Mouse (Mus musculus): ENCODE results near the gene Mtfp1. TPM values are rescaled to one million over a fixed set of nuclear protein-coding genes. Genes with fewer than 3 reads are reported as not detected.
A peak's percentile ranks its signal among the peaks of the same experiment; 100 is the strongest.

The Mtfp1 gene
- total RNA-seq, 2 experiments from 2014 or later = 118 to 123 TPM

DNA sequence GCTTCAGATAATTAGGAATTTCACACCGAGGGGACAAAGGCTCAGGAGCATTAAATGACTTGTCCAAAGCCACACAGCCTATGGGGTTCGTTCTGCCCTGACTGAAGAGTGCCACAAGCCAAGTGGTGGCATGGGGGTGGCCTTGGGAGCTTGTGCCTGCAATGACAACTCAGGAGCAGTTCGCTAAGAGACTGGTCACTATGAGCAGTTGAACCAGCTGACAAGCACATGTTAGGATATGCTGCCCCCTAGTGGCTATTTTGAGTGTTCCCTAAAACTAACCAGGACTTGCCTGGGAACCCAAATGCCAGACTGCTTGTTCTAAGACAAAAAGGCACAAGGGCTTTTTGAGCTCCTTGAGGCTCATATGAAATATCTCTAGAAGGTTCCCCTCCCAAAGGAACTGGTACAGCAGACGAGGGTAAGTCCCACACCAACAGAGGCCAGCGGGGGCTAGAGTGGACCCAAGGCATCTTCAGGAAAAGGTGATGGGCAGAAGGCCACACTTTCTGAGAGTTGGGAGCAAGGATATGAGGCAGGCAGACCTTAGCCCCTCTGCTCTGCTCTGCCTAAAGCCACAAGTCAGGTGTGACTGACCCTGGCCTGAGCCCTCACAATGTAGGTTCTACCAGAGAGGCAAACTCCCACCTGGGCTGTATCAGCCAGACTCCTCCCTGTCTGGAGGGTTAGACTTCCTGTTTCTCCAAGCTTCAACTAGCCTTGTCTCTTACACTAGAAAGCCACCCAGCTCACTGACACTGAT, 11.7 kb downstream of the Mtfp1 start:
- DNase-seq (ENCODE audit: low spot score in 2 of 2) = peak; percentile 72 to 88

DNA sequence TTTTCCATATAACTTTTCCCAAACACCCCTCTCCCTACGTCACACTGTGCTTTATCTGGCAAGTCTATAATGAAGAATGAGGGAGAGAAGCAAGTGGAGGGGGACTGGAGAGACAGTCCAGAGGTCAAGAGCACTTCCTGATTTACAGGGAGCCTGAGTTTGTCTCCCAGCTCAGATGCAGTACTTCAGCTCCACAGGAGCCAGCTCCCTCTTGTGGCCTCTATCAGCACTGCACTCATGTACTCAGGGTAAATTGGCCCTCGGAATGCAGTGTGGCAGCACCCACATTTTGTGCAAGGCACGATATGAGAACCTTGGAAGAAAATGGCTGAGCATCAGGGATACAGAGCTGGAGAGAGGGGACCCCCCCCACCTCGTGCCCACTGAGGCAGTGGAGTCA, 15.0 kb downstream of the Mtfp1 start:
- peak; percentile 48 to 85 for DNase-seq (ENCODE audit: low spot score in 2 of 2)

DNA sequence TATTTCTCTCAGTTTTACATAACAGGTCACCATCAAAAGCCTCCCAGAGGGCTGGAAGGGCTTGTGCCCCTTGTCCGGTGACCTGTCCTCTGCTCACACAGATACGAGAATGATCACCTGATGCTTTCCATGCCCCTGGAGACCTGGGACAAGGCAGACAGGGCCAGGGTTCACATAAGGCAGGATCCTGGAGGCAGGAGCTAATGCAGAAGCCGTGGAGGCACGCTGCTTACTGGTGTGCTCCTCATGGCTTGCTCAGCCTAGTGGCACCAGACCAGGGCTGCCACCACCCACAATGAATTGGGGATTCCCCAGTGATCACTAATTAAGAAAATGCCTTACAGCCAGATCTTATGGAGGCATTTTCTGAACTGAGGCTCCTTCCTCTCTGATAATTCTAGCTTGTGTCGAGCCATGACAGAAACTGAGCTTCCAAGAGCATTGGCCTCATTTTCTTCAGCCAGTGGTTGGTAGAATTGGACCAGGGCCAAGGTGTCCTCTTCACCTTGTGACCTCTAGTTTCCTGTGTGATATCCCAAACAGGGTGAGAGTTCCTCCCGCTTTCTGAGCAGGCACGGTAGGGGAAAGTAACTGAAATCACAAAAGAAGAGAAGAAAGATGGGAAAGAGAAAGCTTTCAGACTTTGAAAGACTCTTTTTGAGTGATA, 16.8 kb downstream of the Mtfp1 start:
- DNase-seq (ENCODE audit: low spot score in 2 of 2) = no peak

DNA sequence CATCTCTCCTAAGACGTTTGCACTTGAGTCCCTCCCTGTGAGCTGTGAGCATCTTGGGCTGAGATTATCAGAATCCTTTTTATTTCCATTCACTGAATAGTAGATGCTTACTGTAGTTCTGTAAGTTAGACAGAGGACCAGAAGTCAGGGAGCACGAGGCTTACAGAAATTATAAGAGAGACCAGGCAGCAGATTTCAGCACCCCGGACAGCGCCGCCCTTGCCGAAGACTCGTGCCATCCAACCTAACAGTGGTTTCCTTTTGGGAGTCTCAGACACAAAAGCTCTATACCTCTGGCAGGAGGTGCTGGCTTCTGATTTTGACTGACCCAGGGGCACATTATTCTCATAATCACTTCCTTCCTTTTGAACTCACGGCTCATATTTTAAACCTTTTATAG, 18.6 kb downstream of the Mtfp1 start:
- no peak for DNase-seq (ENCODE audit: low spot score in 2 of 2)

DNA sequence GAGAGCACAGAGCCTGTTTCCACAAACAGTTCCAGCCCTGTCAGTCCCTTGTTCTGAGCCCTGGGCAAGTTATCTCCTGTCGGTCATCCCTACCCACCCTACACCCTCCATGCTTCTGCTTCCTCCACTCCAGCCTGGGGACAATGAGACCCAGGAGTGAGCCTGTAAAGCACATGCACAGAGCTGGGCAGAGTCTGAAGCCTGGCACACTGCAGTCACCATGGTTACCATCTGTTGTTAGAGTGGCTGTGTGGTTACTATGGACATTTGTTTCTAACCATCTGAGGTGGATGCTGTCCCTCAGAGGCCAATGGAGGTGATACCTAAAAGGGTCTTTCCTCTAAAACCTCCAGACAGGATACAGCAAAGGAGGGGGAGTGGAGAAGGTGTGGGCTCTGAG, 25.6 kb downstream of the Mtfp1 start:
- DNase-seq (ENCODE audit: low spot score in 2 of 2) = peak; percentile 30 to 59

DNA sequence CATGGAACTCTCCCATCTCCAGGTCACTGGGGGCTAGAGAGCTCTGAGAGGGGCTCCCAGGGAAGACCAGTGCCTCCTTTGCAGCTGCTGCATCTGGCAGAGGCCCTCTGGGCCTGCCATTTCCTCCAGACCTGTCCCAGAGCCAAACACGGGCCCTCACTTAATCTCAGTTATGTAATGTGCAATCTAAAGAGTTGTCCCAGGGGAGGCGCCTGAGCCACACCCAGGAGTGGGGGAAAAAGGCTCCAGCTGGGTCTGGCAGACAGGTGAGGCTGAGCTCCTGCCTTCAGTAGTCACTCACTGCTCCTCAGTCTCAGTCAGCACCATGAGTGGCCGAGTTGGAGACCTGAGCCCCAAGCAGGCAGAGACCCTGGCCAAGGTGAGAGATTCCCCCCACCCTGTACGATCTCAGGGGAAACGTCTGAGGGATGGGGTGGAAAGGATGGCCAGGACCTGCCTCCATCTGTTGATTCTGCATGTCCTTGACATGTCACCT, 30.6 kb downstream of the Mtfp1 start, which contains the start of gene Sec14l3:
Gene Sec14l3 (plus strand): TSS at position 215 of the 496 bp plus-strand sequence.
- DNase-seq (ENCODE audit: low spot score in 2 of 2) = no peak

DNA sequence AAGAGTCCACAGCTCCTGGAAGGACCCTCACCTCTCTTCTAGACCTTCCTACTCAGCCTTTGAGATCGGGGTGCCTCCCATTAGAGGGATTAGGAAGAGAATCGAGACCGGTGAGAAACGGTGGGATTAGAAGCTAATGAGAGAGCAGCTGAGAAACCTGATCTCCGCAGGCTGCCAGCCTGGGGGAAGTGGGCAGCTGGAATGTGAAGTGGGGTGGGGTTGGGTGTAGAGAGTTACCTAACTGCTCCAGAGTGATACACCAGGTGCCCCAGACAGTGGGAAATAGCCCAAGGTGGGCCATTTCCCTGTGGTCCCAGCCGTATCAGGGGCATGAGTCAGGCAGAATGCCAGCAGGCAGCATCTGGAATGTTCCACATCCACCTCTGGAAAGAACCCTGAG, 32.3 kb downstream of the Mtfp1 start:
- DNase-seq (ENCODE audit: low spot score in 2 of 2) = no peak

DNA sequence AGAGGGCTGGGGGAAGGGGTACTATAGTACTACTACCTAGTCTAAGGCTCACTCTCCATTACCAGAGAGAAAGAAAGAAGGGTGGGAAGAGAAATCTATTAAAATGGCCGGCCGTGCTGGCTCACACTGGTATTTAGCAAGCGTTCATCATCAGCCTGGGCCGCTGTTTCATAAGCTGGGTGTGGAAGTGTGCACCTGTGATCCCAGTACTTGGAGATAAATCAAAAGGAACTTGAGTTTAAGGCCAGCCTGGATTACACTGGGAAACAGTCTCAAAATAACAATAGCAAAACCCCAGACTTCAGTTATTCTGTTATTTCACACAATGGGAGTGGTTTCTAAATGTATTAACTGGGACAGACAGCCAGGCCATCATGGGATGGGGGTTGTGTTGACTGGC, 32.7 kb downstream of the Mtfp1 start:
- no peak for DNase-seq (ENCODE audit: low spot score in 2 of 2)

DNA sequence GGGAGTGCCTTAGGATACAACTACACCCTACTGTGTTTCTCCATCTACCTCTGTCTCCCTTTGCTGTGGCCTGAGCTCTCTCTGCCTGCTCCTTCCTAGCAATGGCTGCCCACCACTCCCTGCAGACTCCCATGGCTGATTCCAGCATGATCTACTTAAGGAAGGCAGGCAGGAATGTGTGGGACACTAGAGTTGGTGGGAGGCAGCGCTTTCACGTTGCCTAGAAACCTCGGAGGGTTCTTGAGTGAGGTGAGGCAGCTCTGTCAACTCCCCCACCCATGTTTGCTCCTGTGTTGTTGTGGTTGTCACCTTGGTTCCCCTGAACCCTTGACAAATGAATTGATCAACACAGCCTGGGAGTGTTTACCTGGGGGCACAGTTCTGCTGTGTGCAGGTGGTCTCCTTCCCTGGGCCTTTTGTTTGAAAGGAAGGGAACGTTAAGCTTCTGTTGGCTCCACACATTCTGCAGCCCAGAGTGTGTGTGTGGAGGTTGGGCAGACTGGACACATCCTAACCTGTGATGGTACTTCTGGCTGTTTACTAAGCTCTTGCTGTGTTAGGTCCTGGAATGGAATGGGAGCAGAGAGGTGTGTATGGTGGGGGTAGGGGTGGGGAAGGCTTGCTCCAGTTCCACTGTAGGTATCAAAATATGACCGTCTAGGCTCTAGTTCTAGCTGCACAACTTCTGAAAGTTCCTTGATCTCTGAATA, 34.2 kb downstream of the Mtfp1 start:
- no peak for DNase-seq (ENCODE audit: low spot score in 2 of 2)

DNA sequence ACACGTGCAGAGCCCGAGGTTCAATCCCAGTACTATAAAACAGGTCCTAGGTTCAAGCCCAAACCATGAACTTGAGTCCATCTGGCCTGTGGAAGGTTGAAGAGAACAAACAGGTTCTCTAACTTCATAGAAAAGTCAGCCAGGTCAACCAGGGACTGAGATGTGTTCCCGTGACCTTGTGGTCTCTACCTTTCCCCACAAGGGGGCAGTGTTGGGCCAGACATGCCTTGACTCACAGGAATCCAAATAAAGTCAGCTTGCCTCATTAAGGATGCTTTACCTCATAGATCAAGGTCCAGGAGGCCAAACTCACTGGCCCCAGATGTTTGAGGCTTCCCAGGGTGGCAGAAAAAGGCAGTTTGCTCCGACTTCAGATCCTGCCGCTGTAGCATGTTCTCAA, 41.7 kb downstream of the Mtfp1 start:
- peak; percentile 35 to 82 for DNase-seq (ENCODE audit: low spot score in 2 of 2)

DNA sequence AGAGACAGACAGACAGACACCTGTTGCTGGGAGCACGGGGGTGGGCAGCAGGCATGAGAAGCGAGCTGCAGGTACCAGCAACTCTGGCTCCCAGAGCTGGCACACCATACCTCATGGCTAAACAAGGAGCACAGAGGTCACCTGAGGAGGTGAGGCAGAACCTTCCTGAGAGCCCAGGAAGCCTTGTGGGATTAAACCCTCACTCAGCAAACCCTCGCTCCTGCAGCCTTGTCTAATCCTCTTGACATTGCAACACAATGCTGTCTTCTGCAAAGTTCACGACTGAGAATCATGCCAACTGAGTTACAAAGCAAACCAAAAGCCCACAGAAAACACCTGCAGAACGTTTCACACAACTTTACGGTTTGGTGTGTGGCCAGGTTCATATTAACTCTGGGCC, 46.8 kb downstream of the Mtfp1 start:
- no peak for DNase-seq (ENCODE audit: low spot score in 2 of 2)

DNA sequence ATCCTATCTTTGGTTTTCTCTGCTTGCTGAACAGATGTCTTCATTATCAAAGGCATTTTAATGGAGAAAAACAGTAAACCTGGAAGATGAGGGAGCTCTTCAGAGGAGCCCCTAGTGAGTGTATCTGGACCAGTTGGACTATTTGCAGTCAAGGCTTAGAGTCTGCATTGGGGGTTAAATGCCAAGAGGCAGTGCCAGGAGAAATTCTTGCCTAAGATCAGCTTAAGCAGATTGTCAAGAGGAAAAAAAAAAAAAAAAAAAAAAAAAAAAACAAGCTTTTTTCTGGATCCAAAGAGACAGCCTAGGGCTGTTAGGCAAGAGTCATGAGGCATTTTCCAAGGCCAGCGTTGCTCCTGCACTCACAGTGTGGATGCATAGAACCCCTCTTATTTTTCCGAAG, 47.5 kb downstream of the Mtfp1 start:
- DNase-seq (ENCODE audit: low spot score in 2 of 2) = no peak

DNA sequence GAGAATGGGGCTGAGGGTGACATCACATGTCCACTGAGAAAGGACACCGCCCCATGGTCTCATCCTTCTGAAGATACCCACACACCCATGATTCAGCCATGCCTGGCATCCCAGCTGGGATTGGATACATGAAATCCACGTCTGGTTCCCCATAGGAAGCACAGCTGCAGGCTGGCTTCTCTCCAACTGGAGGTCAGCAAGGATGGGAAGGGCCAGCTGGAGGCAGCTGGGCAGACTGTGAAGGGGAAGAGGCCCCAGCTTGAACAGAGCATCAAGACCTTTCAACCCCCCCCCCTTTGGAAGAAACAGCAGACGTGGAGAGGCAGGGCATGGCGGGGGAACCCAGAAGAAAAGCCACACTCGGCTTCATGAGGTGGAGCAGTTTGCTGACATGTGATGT, 48.7 kb downstream of the Mtfp1 start:
- no peak for DNase-seq (ENCODE audit: low spot score in 2 of 2)

DNA sequence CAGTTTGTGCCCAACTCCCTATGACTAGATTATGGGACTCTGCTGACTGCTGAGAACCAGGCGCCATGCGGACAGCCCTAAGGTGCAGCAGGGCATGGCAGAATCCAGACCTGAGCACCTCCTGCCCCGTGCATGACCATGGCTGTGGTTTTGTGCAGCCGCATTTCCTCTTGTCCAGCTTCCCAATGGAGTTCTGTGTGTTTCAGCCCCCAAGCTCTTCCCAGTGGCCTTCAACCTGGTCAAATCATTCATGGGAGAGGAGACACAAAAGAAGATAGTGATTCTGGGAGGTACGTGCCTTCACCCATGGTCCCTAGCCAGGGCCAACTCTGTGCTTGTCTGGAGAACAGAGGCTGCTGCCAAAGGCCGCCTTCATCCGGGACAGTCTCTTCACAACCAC, 52.2 kb downstream of the Mtfp1 start:
- DNase-seq (ENCODE audit: low spot score in 2 of 2) = no peak

Small RNA genes lying within 50 kb of the gene (microRNA-seq; reads per million reads assigned to microRNA genes)
- 3.7 to 4.9 reads per million in 2 experiments for gene Mir3060

Other genes starting within 250 kb of the Mtfp1 start
- 10 to 100 TPM; 72.7 to 75.4 TPM for gene Osbp2, start 231.5 kb downstream of the Mtfp1 start, total RNA-seq (2021)
- gene 4921536K21Rik, start 200.3 kb downstream of the Mtfp1 start, total RNA-seq (2021) = under 1 TPM; 0.20 to 0.67 TPM
- gene Dusp18, start 200.2 kb downstream of the Mtfp1 start, total RNA-seq (2021) = 10 to 100 TPM; 21.2 to 23.8 TPM
- 10 to 100 TPM; 17.8 to 18.5 TPM for gene Slc35e4, start 180.8 kb downstream of the Mtfp1 start, total RNA-seq (2021)
- gene Tcn2, start 163.3 kb downstream of the Mtfp1 start, total RNA-seq (2021) = 10 to 100 TPM; 18.2 to 20.3 TPM
- gene Pes1, start 131.5 kb downstream of the Mtfp1 start, total RNA-seq (2021) = 10 to 100 TPM; 40.0 to 40.2 TPM
- under 1 TPM in 1 of 2 experiments, not detected in 1; 0.28 TPM for gene 4930556J24Rik, start 118.7 kb downstream of the Mtfp1 start, total RNA-seq (2021)
- gene Gal3st1, start 111.8 kb downstream of the Mtfp1 start, total RNA-seq (2021) = 1 to 10 TPM; 8.0 to 9.7 TPM
- under 1 TPM; 0.27 to 0.41 TPM for gene Sec14l4, start 64.0 kb downstream of the Mtfp1 start, total RNA-seq (2021)
- 1 to 10 TPM in 1 of 2 experiments, under 1 TPM in 1; 0.74 to 1.5 TPM for gene Sec14l3, start 30.6 kb downstream of the Mtfp1 start, total RNA-seq (2021)
- 10 to 100 TPM; 57.7 to 61.3 TPM for gene Sec14l2, start 28.0 kb upstream of the Mtfp1 start, total RNA-seq (2021)
- gene Rnf215, start 39.8 kb upstream of the Mtfp1 start, total RNA-seq (2021) = 10 to 100 TPM; 27.1 to 27.5 TPM
- gene Ccdc157, start 64.8 kb upstream of the Mtfp1 start, total RNA-seq (2021) = 10 to 100 TPM; 10.4 to 11.7 TPM
- gene Sf3a1, start 64.9 kb upstream of the Mtfp1 start, total RNA-seq (2021) = 10 to 100 TPM; 72.7 TPM
- gene Tbc1d10a, start 91.3 kb upstream of the Mtfp1 start, total RNA-seq (2021) = 10 to 100 TPM; 28.1 to 30.8 TPM
- gene Castor1, start 122.8 kb upstream of the Mtfp1 start, total RNA-seq (2021) = 1 to 10 TPM; 4.3 to 4.7 TPM
- gene Osm, start 141.0 kb upstream of the Mtfp1 start, total RNA-seq (2021) = not detected
- gene Lif, start 162.1 kb upstream of the Mtfp1 start, total RNA-seq (2021) = 1 to 10 TPM; 1.8 to 2.7 TPM

Data from layer of hippocampus, adult 18-20 months (tissue).